ENCODE assay signal across 8 mouse cellular contexts in the genomic region with DNA sequence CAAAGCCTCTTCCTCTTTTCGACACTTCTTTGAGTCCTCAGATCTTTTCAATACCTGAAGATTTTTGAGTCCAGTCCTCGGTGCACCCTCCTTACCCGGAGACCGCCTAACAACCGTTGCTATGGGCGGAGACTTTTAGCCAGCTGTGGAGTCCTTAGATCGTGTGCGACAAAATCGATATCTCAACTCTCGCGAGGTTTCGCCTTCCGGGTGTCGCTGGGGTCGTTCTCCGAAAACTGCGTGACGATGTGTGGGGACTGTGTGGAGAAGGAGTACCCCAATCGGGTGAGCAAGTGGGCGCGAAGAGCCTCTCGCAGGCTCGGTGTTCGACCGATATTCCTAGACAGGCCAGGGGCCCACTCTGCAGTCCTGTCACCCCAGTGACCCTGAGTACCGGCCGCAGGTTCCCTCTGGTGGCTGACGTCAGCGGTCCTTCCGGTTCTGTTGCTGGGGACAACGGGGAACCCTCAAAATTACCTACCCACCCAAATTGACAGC. TPM values are rescaled to one million over a fixed set of nuclear protein-coding genes. Genes with fewer than 3 reads are reported as not detected.
A peak's percentile ranks its signal among the peaks of the same experiment; 100 is the strongest.
DNase-seq lines count a peak whose midpoint lies in the region; ATAC-seq and TF ChIP-seq lines count a peak whose summit lies in the region.

A gene (plus strand): TSS at position 185 of the 498 bp plus-strand sequence.
A gene (plus strand): TSS at position 236 of the 498 bp plus-strand sequence.

- dilution Hi-C loops in CH12.LX (cut with MboI; ENCODE audit: extremely low pct_ligation_motif_present, extremely low pct_unique_long_range_greater_than_20kb, low sequenced_read_pairs): no loop called here

- peak within 1 kb of the TSS; percentile 62 for H3K27ac ChIP-seq in CH12.LX (ENCODE audit: insufficient read depth, low read depth)
- H3K27ac ChIP-seq in forebrain, embryonic 12.5 days: peak within 1 kb of the TSS; percentile 83
- H3K27ac ChIP-seq in heart, postnatal 0 days (ENCODE audit: low read depth): peak within 1 kb of the TSS; percentile 90
- peak within 1 kb of the TSS; percentile 87 for H3K27ac ChIP-seq in liver, embryonic 16.5 days (ENCODE audit: low read length)
- H3K27ac ChIP-seq in neural tube, embryonic 13.5 days (replicated peaks): peak within 1 kb of the TSS; percentile 80
- H3K27ac ChIP-seq in testis, adult 2 months (ENCODE audit: control insufficient read depth, insufficient read depth, low read depth, low read length): peak within 1 kb of the TSS; percentile 100

- H3K9me3 ChIP-seq in CH12.LX (replicated peaks; ENCODE audit: low read length): no peaks in the 10 kb centered on the region
- no peaks in the 10 kb centered on the region for H3K9me3 ChIP-seq in forebrain, embryonic 12.5 days
- H3K9me3 ChIP-seq in heart, postnatal 0 days (replicated peaks; ENCODE audit: control insufficient read depth, low read length): no peaks in the 10 kb centered on the region
- no peaks in the 10 kb centered on the region for H3K9me3 ChIP-seq in liver, embryonic 16.5 days (replicated peaks; ENCODE audit: control insufficient read depth, low read length)
- no peaks in the 10 kb centered on the region for H3K9me3 ChIP-seq in neural tube, embryonic 13.5 days

- no peak for TF ChIP-seq CTCF in CH12.LX (conservative IDR thresholded peaks at IDR 0.05 in 1 of 2, IDR thresholded peaks at IDR 0.05 in 1 of 2; ENCODE audit: low read depth in 2 of 2, low read length in 2 of 2)
- TF ChIP-seq CTCF in heart, postnatal 0 days (IDR thresholded peaks at IDR 0.05; ENCODE audit: low read depth): peak; percentile 13; the same call in 1 of the 2 replicates
- no peak for TF ChIP-seq CTCF in testis, adult 2 months (IDR thresholded peaks at IDR 0.05; ENCODE audit: control insufficient read depth, insufficient read depth, insufficient replicate concordance, low read depth, low read length)

- peaks cover 0 to 8% of the 10 kb centered on the region in 2 experiments for H3K36me3 ChIP-seq in CH12.LX (replicated peaks in 1 of 2; ENCODE audit: control insufficient read depth in 1 of 2, insufficient read depth in 1 of 2, low read length in 1 of 2)
- H3K36me3 ChIP-seq in forebrain, embryonic 12.5 days (replicated peaks): no peaks in the 10 kb centered on the region
- H3K36me3 ChIP-seq in heart, postnatal 0 days (replicated peaks; ENCODE audit: control insufficient read depth, insufficient read depth, low read length): no peaks in the 10 kb centered on the region
- H3K36me3 ChIP-seq in liver, embryonic 16.5 days (ENCODE audit: control insufficient read depth, insufficient read depth): no peaks in the 10 kb centered on the region
- no peaks in the 10 kb centered on the region for H3K36me3 ChIP-seq in neural tube, embryonic 13.5 days
- no peaks in the 10 kb centered on the region for H3K36me3 ChIP-seq in testis, adult 2 months (ENCODE audit: control insufficient read depth, insufficient read depth, low read length)

- TF ChIP-seq POLR2A in CH12.LX (IDR thresholded peaks at IDR 0.05; ENCODE audit: low read depth, low read length): peak; percentile 87
- peak; percentile 79; the same call in 1 of the 2 replicates for TF ChIP-seq POLR2A in testis, adult 2 months (IDR thresholded peaks at IDR 0.05; ENCODE audit: control insufficient read depth, low read depth, low read length)

- H3K4me3 ChIP-seq in CH12.LX (replicated peaks in 1 of 3; ENCODE audit: low read depth in 2 of 3, low read length in 2 of 3, poor library complexity in 1 of 3): peak within 1 kb of the TSS; percentile 78 to 89 (median 83)
- H3K4me3 ChIP-seq in forebrain, embryonic 12.5 days (replicated peaks): peak within 1 kb of the TSS; percentile 71
- H3K4me3 ChIP-seq in heart, postnatal 0 days (ENCODE audit: low read depth, low read length): peak within 1 kb of the TSS; percentile 64
- peak within 1 kb of the TSS; percentile 86 for H3K4me3 ChIP-seq in liver, embryonic 16.5 days (ENCODE audit: low read depth, low read length)
- H3K4me3 ChIP-seq in neural tube, embryonic 13.5 days: peak within 1 kb of the TSS; percentile 64
- H3K4me3 ChIP-seq in testis, adult 2 months (ENCODE audit: control insufficient read depth, low read depth, low read length): peak within 1 kb of the TSS; percentile 100

- peak; percentile 99 for DNase-seq in CH12.LX (ENCODE audit: extremely low read depth)
- peak; percentile 100 for DNase-seq in c-Kit-positive CD71-positive TER-119-negative erythroid progenitor cells, embryonic 14.5 days (ENCODE audit: low read depth)
- peak; percentile 87 for DNase-seq in heart, postnatal 0 days (ENCODE audit: low spot score)
- peak; percentile 92 to 95 for DNase-seq in kidney, postnatal 4 days

- WGBS in forebrain, embryonic 12.5 days: under 1% methylated on average over 31 of the region's 31 CpGs
- under 1% methylated on average over 31 of the region's 31 CpGs for WGBS in heart, postnatal 0 days
- under 1% methylated on average over 31 of the region's 31 CpGs for WGBS in liver, embryonic 16.5 days (ENCODE audit: insufficient replicate concordance)
- under 1% methylated on average over 31 of the region's 31 CpGs for WGBS in neural tube, embryonic 13.5 days

- peaks cover 3% of the 10 kb centered on the region for H3K27me3 ChIP-seq in CH12.LX (replicated peaks)
- peaks cover 7% of the 10 kb centered on the region; the same call in 1 of the 2 replicates for H3K27me3 ChIP-seq in forebrain, embryonic 12.5 days
- no peaks in the 10 kb centered on the region for H3K27me3 ChIP-seq in heart, postnatal 0 days (ENCODE audit: control insufficient read depth, insufficient read depth, low read length)
- H3K27me3 ChIP-seq in liver, embryonic 16.5 days (ENCODE audit: control insufficient read depth, insufficient read depth, low read depth, low read length): no peaks in the 10 kb centered on the region
- no peaks in the 10 kb centered on the region for H3K27me3 ChIP-seq in neural tube, embryonic 13.5 days
- H3K27me3 ChIP-seq in testis, adult 2 months (ENCODE audit: control insufficient read depth, insufficient read depth, low read length): no peaks in the 10 kb centered on the region

- peak within 1 kb of the TSS; percentile 82 for H3K4me2 ChIP-seq in CH12.LX (ENCODE audit: insufficient read depth, low read depth, poor library complexity, severe bottlenecking)
- H3K4me2 ChIP-seq in forebrain, embryonic 12.5 days: peak within 1 kb of the TSS; percentile 58
- peak within 1 kb of the TSS; percentile 74 for H3K4me2 ChIP-seq in heart, postnatal 0 days (ENCODE audit: low read depth, low read length)
- peak within 1 kb of the TSS; percentile 87 for H3K4me2 ChIP-seq in liver, embryonic 16.5 days (ENCODE audit: low read depth, low read length)
- H3K4me2 ChIP-seq in neural tube, embryonic 13.5 days: peak within 1 kb of the TSS; percentile 64

- in situ Hi-C loops in CH12.LX (cut with MboI; ENCODE audit: low pct_ligation_motif_present, low pct_unique_long_range_greater_than_20kb, low sequenced_read_pairs): no loop called here

- peaks cover 2% of the 10 kb centered on the region; the same call in 1 of the 2 replicates for H3K79me2 ChIP-seq in CH12.LX (replicated peaks; ENCODE audit: control insufficient read depth, extremely low read depth, insufficient read depth, poor library complexity, severe bottlenecking)

- no peak for TF ChIP-seq EP300 in CH12.LX (IDR thresholded peaks at IDR 0.05; ENCODE audit: low read length)
- TF ChIP-seq EP300 in heart, postnatal 0 days (IDR thresholded peaks at IDR 0.05; ENCODE audit: low read depth): peak; percentile 77; the same call in 1 of the 2 replicates

- peaks cover 5 to 17% of the 10 kb centered on the region in 2 experiments; a peak in 3 of 4 replicates for H3K4me1 ChIP-seq in CH12.LX (ENCODE audit: control insufficient read depth in 1 of 2, insufficient read depth in 2 of 2)
- peaks cover 7% of the 10 kb centered on the region for H3K4me1 ChIP-seq in forebrain, embryonic 12.5 days
- peaks cover 14% of the 10 kb centered on the region; the same call in 1 of the 2 replicates for H3K4me1 ChIP-seq in heart, postnatal 0 days (ENCODE audit: control insufficient read depth, insufficient read depth)
- H3K4me1 ChIP-seq in liver, embryonic 16.5 days (ENCODE audit: control insufficient read depth, low read depth, low read length): peaks cover 12% of the 10 kb centered on the region
- H3K4me1 ChIP-seq in neural tube, embryonic 13.5 days (replicated peaks): peaks cover 13% of the 10 kb centered on the region
- H3K4me1 ChIP-seq in testis, adult 2 months (ENCODE audit: control insufficient read depth, insufficient read depth, low read length): peaks cover 5% of the 10 kb centered on the region

- H3K9ac ChIP-seq in CH12.LX (ENCODE audit: insufficient read depth, low read depth): peak within 1 kb of the TSS; percentile 93
- peak within 1 kb of the TSS; percentile 70 for H3K9ac ChIP-seq in forebrain, embryonic 12.5 days
- peak within 1 kb of the TSS; percentile 70 for H3K9ac ChIP-seq in heart, postnatal 0 days (replicated peaks; ENCODE audit: low read depth, low read length)
- H3K9ac ChIP-seq in liver, embryonic 16.5 days (ENCODE audit: low read depth, low read length): peak within 1 kb of the TSS; percentile 87
- H3K9ac ChIP-seq in neural tube, embryonic 13.5 days: peak within 1 kb of the TSS; percentile 78

- TF ChIP-seq RAD21 in CH12.LX (IDR thresholded peaks at IDR 0.05; ENCODE audit: low read depth, low read length): no peak

- ATAC-seq in forebrain, embryonic 12.5 days (ENCODE audit: low FRiP score): peak; percentile 97
- peak; percentile 92 for ATAC-seq in heart, postnatal 0 days (ENCODE audit: insufficient read depth, low read depth)
- peak; percentile 99 for ATAC-seq in liver, embryonic 16.5 days (ENCODE audit: low read depth)
- ATAC-seq in neural tube, embryonic 13.5 days (ENCODE audit: low read depth): peak; percentile 95

RNA-seq across cellular contexts. Expression of the first gene that starts in this region (rescaled TPM):
- total RNA-seq in CH12.LX (2012; rRNA removed) (87.1 and 92.0 TPM in 2 replicates), CH12.LX (2014; rRNA removed) (139 and 160 TPM in 2 replicates)
- polyA plus RNA-seq in CH12.LX (2012; ENCODE audit: insufficient read length, low read depth): 48.9 and 52.0 TPM in 2 replicates
- 70.1 and 79.0 TPM in 2 replicates for polyA plus RNA-seq in forebrain, embryonic 12.5 days (2016; fragmentation: Nextera tagmentation; extraction: Ambion mirVana)
- total RNA-seq in heart, postnatal 0 days (2014; rRNA removed; ENCODE audit: low replicate concordance): 131 and 172 TPM in 2 replicates
- 307 TPM in 2 replicates for polyA plus RNA-seq in heart, postnatal 0 days (2015; fragmentation: Nextera tagmentation; extraction: Ambion mirVana)
- polyA plus RNA-seq in liver, embryonic 16.5 days (2015; fragmentation: Nextera tagmentation; extraction: Ambion mirVana): 67.7 and 70.1 TPM in 2 replicates
- 145 and 158 TPM in 2 replicates for polyA plus RNA-seq in neural tube, embryonic 13.5 days (2015; fragmentation: Nextera tagmentation; extraction: Ambion mirVana)
- polyA plus RNA-seq in testis, adult 2 months (2012; rRNA removed): 38.1 and 51.6 TPM in 2 replicates

RNA-seq across cellular contexts. Expression of the second gene that starts in this region (rescaled TPM):
- 8.8 and 9.2 TPM in 2 replicates for total RNA-seq in CH12.LX (2012; rRNA removed)
- 4.8 and 5.6 TPM in 2 replicates for total RNA-seq in CH12.LX (2014; rRNA removed)
- 19.5 and 25.3 TPM in 2 replicates for polyA plus RNA-seq in CH12.LX (2012; ENCODE audit: insufficient read length, low read depth)
- 35.2 and 37.3 TPM in 2 replicates for polyA plus RNA-seq in forebrain, embryonic 12.5 days (2016; fragmentation: Nextera tagmentation; extraction: Ambion mirVana)
- total RNA-seq in heart, postnatal 0 days (2014; rRNA removed; ENCODE audit: low replicate concordance): 15.1 and 20.0 TPM in 2 replicates
- 13.0 and 13.2 TPM in 2 replicates for polyA plus RNA-seq in heart, postnatal 0 days (2015; fragmentation: Nextera tagmentation; extraction: Ambion mirVana)
- 21.7 and 22.8 TPM in 2 replicates for polyA plus RNA-seq in liver, embryonic 16.5 days (2015; fragmentation: Nextera tagmentation; extraction: Ambion mirVana)
- polyA plus RNA-seq in neural tube, embryonic 13.5 days (2015; fragmentation: Nextera tagmentation; extraction: Ambion mirVana): 39.7 and 39.9 TPM in 2 replicates
- polyA plus RNA-seq in testis, adult 2 months (2012; rRNA removed): 9.2 and 9.9 TPM in 2 replicates

Comparison
In these comparisons a context has a peak if more than half of its experiments do, and no peak if none do; other contexts are left out.
1. Peak in every context shown above with its lines: DNase-seq, ATAC-seq, H3K4me3 ChIP-seq and H3K27ac ChIP-seq.